Mouse (Mus musculus): ENCODE data around the gene Asxl1.

The Asxl1 gene

DNA sequence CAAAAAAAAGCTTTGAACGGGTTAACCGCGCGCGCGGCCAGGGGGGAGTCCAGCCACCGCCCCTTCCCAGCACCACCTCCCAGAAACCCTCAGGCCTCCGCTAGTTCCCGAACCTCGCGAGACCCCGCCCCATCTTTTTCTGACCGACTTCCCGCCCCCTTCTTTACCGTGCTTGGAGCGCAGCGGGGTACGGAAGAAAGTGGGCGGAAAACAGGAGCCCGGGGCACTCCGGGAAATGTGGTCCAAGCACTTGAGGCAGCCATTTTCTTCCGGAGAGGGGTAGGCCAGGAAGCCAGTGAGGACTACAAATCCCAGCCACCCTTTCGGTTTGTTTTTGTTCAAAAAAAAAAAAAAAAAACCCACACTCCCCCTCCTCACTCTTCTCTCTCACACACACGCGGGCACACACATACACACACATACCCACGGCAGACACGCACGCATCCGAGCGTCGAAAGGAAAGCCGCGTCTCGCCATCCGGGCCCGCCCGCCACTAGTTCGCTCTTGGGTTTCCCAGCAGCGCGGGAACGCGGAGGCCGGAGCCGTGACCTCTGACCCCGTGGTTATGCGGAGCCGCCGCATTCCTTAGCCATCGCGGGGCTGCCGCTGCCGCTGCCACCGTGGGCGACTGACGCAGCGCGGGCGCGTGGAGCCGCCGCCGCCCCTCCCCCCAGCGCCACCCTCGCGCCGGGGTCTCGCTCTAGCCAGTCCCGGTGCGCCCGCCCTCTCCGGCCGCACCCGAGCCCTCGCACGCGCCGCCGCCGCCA, at the start of gene Asxl1:
Gene Asxl1, plus strand, starts transcription at position 376 of the 767 bp plus-strand sequence.
- DNase-seq (ENCODE audit: low spot score): peak; percentile 98

DNA sequence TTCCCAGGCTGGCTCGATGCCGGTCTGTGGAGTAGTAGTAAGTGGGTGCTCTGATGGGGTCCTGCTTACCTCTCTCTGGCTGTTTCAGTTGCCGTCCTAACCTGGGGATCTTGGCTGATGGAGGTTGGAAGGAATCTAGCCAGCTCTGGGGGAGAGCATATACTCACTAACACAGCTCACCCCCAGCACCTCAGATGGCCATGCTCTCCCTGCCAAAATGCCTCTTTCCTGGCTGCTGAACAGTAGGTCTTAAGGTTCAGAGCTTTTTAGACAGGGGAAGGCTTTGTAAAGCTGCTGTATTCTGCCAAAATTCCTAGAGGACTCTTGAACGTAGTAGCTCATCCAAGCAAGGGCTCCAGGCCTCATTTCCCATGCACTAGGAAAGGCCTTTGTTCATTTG, 47.9 kb upstream of the Asxl1 start:
- DNase-seq (ENCODE audit: low spot score): no peak

DNA sequence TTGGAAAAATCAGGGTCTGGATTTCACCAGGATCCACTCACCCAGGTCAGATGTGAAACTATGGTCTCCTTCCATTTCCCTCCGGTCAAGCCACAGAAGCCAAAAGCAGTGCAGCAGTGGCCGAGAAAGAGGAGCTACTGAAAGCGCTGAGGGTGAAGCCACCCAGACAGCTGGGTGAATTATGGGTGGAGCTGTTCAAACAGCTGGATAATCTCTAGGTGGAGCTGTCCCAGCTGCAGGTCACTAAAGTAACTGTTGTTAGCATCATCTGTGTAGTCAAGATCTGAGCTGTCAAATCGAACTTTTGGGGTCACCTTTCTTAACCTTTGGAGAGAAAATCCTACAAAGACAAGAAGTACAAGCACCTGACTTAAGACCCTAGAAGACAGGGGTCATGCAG, 47.2 kb upstream of the Asxl1 start:
- no peak for DNase-seq (ENCODE audit: low spot score)

DNA sequence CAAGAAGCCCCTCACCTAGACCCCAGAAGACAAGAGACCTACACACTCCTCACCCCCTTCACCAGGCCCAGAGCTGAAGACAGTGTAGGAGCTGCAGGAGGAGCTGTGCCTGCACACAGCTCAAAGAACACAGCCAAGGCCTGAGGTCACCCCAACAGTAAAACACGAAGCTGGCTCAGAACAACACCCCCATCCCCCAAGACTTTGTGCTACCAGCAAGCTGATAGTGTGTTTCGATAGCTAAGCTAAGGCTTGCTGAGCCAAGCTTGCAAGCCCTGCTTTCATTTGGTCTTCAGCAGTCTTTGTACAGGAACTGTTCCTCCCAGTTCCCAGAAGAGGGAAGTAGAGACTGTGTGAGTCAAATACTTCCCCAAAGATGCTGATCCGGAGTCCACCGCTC, 46.8 kb upstream of the Asxl1 start:
- no peak for DNase-seq (ENCODE audit: low spot score)

DNA sequence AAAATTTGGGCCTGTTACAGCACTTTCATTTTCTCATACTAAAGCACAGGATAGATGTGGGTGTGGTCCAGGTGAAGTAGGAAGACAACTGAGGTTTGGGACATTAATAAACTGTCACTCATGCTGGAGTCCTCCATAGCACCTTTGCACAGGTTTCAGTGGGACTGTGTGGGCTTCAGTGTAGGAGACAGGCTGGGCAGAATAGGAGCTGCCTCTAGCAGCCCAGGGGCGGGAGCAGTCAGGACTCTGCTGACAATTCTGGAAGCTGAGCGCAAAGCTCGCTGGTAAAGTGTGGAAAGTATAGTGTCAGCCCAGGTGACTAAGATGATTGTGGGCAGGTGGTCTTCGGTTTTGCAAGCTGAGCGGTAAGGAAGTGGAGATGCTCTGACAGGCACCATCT, 44.5 kb upstream of the Asxl1 start:
- no peak for DNase-seq (ENCODE audit: low spot score)

DNA sequence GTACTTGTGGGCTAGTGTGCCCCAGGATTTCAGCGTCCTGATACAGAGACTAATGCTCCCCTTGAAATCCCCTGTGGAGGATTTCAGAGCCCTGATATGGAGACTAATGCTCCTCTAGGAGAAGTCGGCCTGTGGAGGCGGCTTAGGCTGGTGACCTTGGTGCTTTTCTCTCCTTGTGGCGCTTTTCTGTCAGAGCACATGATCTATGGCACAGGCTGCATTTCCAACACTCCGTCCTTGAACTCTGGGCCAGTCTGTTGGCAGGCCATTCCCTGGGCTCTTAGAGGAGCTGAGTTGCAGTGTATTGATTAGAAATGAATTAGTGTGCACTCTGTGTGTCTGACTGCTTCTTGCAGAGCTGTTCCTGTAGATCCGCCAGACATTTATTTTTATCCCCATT, 40.4 kb upstream of the Asxl1 start:
- no peak for DNase-seq (ENCODE audit: low spot score)

DNA sequence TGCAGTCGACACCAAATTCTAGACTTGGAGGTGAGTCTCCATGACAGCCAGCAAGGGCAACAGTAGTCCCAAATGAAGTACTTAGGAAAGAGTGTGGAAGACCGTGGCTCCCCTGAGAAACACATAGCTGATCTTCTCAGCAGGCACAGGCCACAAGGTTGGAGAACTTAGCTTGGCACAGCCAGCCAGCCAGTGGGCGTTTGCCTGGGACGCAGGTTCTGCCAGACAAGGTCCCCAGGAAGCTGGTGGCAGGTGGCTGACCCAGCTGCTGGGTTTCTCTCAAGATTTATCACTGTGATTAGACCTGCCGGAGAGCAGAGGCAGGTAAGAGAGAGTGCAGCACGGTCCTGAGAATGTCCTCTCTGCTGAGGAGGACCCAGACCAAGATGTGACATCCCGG, 37.0 kb upstream of the Asxl1 start:
- no peak for DNase-seq (ENCODE audit: low spot score)

DNA sequence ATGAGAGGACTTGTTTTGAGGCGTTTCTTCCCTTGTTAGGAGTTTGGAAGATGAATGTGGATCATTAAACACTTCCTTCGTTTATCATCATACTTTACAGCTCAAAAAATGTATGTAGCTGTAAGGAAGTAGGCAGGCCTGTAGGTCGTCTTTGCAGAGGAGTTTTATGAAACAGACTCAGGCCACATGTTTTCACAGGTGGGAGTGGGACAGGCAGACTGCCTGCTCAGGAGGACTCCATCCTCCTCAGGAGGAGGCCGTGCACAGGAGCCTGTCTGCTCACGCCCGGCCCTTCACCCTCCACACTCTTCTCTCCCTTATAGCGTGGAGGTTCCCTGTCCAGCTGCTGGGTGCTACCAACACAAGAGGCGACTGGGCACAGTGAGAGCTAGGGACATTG, 36.5 kb upstream of the Asxl1 start:
- DNase-seq (ENCODE audit: low spot score): no peak

DNA sequence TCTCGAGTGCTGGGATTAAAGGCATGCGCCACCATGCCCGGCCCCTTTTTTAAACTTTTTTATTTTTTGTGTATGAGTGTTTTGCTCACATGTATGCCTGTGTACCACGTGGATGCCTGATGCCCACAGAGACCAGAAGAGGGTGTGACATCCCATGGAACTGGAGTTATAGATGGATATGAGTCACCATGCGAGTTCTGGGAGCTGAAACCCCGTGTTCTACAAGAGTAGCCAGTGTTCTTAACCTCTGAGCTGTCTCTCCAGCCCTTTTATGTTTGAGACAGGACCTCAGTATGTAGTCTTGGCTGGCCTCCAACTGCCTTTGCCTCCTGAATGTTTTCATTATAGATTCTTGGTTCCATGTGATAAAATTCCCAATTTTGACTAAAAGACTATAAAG, 35.4 kb upstream of the Asxl1 start:
- peak; percentile 35 for DNase-seq (ENCODE audit: low spot score)

DNA sequence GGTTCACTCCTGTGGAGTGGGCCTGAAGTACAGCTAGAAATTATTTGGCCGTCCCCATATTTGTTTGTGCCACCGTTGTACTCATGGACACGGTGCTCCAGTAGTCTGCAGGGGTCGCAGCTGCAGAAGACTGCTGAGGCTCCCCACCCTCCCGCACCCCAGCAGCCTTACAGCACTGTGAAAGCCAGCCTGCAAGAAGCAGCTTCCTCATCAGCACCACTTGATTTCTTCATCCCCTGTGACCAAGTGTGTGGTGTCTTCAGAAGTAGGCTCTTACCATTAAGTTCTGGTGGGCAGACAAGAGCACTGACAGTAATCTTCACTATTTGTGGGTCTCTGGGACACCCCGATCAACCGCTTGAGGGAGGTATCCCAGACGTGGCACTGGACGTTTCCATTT, 32.7 kb upstream of the Asxl1 start:
- DNase-seq (ENCODE audit: low spot score): no peak

DNA sequence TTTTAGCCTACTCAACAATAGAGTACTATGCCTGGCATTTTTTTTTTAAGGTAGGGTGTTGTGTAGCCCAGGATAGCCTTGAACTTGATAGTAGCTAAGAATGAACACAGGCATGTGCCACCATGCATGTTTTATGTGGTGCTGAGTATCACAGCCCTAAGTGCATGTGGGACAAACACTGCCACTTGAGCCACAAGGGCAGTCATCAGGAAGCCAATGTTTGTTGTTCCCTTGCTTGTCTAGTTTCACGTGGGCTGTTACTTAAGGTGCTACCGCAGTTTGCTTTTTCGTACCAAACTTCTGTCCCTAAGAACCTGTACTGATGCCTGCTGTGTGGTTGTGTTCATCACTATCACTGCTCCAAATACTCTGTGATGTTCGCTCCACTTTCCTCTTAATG, 27.2 kb upstream of the Asxl1 start:
- DNase-seq (ENCODE audit: low spot score): no peak

DNA sequence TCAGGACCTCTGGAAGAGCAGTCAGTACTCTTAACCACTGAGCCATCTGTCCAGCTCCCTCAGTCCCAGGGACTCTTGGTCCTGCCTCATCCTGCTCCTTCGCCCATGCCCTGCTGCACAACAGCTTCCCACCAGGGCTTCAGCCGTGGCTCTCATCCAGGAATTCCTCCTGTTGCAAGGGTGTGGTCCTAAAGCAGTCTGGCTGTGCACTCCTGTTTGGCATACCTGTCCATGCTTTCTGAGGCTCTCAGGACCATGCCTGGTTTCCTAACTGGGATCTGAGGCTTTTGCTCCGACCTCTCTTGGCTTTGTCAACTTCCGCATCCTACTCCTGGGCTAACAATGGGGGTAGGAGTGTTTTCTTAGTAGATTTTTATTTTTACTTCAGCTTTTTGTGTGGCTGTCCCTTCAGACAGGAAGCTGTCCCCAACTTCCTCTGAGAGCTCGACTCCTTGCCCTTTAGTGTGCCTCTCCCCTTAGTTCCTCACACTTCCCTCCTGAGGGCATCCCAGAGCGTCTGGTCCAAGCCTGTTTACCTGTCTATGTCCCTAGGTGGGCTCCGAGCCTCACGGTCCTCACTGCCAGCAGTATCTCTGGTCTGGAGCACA, 26.5 kb upstream of the Asxl1 start:
- DNase-seq (ENCODE audit: low spot score): no peak

DNA sequence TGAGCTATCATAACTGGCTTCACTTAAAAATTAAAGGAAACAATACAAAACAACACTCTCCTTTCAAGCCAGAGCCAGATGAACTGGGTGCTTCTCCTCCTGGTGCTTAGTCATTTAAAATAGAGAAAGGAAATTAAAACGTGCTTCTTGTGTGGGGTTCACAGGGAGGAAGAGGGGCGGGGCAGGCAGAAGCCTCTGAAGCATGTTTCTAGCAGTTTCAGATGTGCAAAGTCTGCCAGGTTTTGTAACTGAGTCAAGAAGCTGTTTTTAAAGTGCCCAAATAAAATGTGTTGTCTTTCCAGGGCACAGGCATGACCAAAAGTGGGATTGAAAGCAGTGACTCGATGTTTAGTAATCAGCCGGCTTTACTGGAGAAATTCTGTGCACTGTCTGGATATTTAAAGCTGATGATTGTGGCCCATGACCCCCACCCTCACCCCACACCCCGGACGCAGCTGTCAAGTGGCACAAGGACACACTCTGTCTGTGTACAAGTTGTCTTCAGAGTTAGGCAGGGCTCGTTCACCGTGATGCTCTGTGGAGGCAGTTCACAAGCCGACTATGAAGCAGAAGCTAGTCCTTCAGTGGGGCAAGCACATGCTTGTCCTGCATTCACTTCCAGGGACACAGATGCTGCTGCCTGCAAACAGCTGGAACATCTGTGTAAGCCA, 19.8 kb upstream of the Asxl1 start:
- no peak for DNase-seq (ENCODE audit: low spot score)

DNA sequence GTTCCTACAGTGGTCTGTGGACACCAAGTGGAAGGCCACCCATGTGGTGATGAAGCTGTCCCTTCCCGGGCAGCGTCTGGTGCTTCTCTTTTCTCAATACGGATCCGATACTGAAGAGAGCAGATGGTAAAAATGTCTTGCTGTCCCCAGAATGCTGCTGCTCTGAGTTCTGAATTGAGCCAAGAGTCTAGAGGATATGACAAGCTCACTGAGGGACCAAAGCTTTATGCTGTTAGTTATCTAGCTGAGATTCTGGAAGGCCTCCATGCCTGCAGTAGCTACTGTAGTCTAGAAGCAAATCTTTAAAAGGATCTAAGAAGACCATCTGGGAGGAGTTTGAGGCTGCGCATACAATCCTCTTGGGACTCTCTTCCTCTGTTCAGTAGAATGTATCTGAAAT, 13.4 kb upstream of the Asxl1 start:
- no peak for DNase-seq (ENCODE audit: low spot score)

DNA sequence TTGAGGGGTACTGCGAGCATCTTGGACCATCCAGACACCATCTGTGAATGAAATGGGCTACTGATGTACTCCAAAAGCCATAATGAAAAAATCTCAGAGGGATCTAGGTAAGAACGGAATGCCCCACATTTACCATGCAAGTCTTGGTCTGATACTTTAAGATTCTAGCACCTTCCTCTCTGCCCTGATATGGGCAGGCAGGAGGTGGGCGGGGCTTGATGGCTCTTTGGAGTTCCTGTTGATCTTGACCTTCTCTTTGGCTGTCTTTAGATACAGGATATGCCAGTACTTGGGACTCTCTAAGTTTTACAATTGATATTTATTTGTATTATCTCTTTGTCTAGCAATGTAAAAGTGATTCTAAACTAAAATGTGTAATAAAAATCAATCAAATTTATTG, 12.6 kb upstream of the Asxl1 start:
- no peak for DNase-seq (ENCODE audit: low spot score)

DNA sequence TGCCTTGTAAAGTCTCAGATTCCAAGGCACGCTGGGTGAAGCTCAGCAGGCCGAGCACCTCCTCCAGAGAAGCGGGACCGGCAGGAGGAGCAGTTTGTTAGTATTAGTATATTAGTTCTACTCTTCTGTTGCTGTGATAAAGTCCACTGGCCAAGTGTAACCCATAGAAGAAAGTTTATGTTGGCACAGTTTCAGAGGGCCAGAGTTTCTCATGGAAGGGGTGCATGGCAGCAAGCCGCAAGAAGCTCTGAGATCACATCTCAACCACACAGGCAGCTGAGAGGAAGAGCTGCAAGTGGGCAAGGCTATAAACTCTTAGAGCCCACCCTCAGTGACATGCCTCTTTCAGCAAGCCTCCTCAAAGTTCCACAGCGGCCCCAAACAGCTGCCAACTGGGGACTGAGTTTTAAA, 11.8 kb upstream of the Asxl1 start:
- no peak for DNase-seq (ENCODE audit: low spot score)

DNA sequence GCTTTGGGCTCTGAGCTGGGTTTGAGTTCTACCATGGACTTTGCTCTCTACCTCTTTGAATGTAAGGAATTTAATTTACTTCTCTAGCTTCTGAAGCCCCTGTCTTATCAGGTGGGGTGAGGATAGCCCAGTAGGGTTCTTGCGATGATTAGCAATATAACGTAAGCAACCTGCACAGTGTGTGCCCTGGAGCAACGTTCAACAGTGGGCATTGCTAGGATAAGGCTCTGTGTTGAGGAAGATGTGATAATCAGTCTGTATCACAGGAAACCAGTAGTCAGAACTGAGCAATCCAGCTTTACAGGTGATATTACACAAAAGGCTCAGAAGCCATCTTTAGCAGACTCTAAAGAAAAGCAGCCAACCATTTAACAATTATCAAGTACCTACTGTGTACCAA, 11.3 kb upstream of the Asxl1 start:
- no peak for DNase-seq (ENCODE audit: low spot score)

DNA sequence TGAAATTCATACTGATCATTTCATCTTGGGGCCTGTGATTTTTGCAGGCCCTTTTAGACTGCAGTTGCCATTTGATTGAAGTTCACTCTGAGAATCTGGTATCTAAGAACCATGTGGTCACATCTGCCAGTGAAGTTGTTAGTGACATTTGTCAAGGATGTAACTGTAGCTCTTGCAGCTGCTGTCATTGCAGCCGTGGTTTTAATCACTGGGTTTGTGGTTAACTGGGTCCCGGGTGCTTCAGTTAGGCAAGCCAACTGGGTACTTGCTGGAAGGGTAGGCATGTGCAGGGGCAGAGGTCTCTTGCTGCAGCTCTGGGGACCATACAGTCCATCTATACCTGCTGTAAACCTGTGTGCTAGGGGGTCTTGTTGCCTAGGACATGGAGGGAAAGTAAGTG, 9.5 kb upstream of the Asxl1 start:
- DNase-seq (ENCODE audit: low spot score): no peak

DNA sequence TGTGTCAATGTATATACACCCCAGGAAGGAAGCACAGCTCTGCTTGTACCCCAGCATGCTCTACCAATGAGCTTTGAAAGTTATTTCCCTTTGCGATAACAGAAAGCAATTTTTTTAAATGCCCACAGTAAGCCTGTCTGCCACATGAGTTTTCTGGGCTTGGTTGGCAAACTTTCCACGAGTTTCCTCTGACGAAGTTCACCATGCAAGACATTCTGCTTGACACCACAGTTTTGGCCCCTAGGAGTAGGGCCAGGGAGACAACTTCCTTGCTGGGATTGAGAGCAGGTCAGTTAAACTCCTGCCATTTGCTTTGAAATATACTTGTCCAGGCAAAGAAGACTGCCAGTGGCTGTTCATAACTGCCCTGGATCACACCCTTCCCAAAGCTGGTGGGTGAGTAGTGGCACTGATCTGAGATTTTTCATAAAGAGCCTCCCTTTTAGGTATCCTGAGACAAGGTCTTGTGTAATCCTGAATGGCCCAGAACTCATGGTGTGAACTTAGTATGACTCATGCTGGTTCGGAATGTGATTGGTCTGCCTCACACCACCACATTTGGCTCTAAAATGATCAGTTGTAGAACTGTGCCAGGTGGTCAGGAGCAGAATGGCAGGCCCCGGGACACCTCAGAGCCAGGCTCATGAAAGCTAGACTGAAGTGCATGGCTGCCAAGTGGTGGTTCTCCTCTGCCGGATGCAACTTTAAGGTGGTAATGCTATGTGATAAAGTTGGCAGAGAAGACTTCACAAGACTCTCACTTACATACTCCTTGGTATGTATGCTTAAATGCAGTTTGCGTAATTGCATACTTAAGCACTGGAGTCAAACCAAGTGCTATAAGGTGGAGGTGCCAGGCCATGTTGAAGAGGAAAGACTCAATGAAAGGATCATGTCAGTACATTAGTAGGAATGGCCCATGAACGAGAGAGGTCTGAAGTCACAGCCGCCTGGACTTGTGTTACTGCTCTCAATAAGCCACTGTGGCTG, 7.0 kb upstream of the Asxl1 start:
- DNase-seq (ENCODE audit: low spot score): no peak

DNA sequence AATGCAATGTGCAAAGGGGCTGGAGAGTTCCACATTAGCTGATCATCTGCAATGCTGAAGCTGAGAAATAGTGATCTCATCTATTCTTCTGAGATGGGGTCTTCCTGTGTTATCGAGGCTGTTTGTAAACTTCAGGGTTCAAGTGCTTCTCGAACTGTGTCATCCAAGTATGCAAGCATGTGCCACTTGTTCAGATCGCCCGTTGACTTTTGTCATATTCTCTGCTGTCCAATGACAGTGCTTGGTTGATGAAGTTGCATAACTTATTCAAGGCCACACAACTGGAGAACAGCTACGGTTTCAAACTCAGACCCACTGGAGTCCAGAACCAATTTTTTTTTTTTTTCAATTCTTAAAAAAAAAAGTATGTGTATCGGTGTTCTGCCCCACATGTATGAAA, 3.5 kb upstream of the Asxl1 start:
- no peak for DNase-seq (ENCODE audit: low spot score)

DNA sequence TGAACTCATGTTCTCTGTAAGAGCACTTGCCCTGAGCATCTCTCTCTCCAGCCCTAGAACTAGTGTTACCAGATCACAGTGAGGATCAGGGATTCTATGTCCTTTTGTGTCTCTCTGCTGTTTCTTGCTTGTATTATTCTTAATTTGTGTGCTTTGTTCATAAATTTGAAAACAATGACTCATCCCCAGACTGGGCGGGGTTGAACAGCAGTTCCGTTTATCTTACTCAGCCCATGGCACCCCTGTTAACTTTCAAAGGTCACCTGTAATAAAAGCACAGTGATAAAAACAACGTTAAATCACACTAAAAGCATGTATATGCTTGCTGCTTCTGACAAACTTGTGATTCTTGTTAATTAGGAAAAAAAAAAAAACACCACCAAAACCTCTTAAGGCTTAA, 3.0 kb upstream of the Asxl1 start:
- DNase-seq (ENCODE audit: low spot score): no peak

DNA sequence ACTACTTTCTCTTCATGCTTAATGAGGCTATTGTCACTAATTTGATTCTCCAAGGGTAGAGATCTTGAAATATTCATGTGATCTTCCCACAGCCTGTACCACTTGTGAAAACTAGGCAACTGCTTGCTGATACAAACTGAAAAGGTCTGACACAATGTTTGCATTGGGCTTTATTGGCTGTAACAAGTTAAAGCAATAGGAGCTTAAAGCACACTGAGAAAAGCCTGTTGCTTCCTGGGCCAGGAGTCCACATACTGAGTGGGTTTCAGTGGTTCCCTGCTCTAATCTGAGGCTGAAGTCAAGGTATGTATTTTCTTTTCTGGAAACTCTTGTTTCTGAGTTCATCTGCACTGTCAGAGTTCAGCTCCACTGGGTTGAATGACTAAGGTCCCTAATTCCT, 2.4 kb upstream of the Asxl1 start:
- no peak for DNase-seq (ENCODE audit: low spot score)

Data from MN1 (cell line).